Mouse (Mus musculus) midbrain, postnatal 0 days (tissue): ENCODE data around the gene Khdrbs1. TPM values are rescaled to one million over a fixed set of nuclear protein-coding genes. Genes with fewer than 3 reads are reported as not detected.
"Not testable (repeated sequence)": the region's sequence is repeated elsewhere in the genome, so short reads cannot be mapped to it uniquely, and the experiment has no call there.

Experiments used
- ATAC-seq: fragments of 200-750 bp; cut with Nextera tagmentation; 2 replicates; pipeline ENCODE4 v1.8.0; 2017; ENCODE audit warnings: moderate number of reproducible peaks, mild to moderate bottlenecking, moderate TSS enrichment, moderate library complexity; ENCODE audit not compliant: low FRiP score
- DNase-seq: peaks from one replicate; pipeline ENCODE4 v3.0.0-alpha.2; 2015; ENCODE audit warnings: low spot score
- H3K27ac ChIP-seq: fragments of 300-500 bp; sonication (generic); 2 replicates; pipeline ENCODE4 v1.5.1; 2014; ENCODE audit warnings: low read depth, mild to moderate bottlenecking, low read length, mixed read lengths
- H3K27me3 ChIP-seq: fragments of 300-500 bp; sonication (generic); 2 replicates; pipeline ENCODE4 v1.6.1; 2014; ENCODE audit warnings: low read length, control low read depth, mixed read lengths; ENCODE audit not compliant: insufficient read depth
- H3K36me3 ChIP-seq: fragments of 300-500 bp; sonication (generic); 2 replicates; pipeline ENCODE4 v1.6.1; 2014; ENCODE audit warnings: low read length, control low read depth, mixed read lengths; ENCODE audit not compliant: insufficient read depth
- H3K4me1 ChIP-seq: fragments of 300-500 bp; sonication (generic); 2 replicates; pipeline ENCODE4 v1.6.1; 2014; ENCODE audit warnings: mild to moderate bottlenecking, control low read depth, antibody characterized with exemption, low read length, mixed read lengths; ENCODE audit not compliant: insufficient read depth
- H3K4me2 ChIP-seq: fragments of 300-500 bp; sonication (generic); 2 replicates; pipeline ENCODE4 v1.6.1; 2014; ENCODE audit warnings: low read depth, mild to moderate bottlenecking, low read length, mixed read lengths; ENCODE audit not compliant: poor library complexity, severe bottlenecking
- H3K4me3 ChIP-seq: fragments of 300-500 bp; sonication (generic); 2 replicates; pipeline ENCODE4 v1.5.1; 2014; ENCODE audit warnings: low read depth, mild to moderate bottlenecking, low read length, moderate library complexity
- H3K9ac ChIP-seq: fragments of 300-500 bp; sonication (generic); replicated peaks from 2 replicates; pipeline ENCODE4 v1.6.1; 2014; ENCODE audit warnings: mild to moderate bottlenecking, low read length, moderate library complexity, mixed read lengths; ENCODE audit not compliant: poor library complexity, severe bottlenecking
- H3K9me3 ChIP-seq: fragments of 300-500 bp; sonication (generic); 2 replicates; pipeline ENCODE4 v1.6.1; 2016; ENCODE audit warnings: low read length, control low read depth
- CTCF ChIP-seq: IDR thresholded peaks from 2 replicates; pipeline ENCODE4 v1.5.1; 2016; ENCODE audit warnings: antibody characterized with exemption, mild to moderate bottlenecking
- WGBS: fragments of 180-500 bp; shearing (Covaris S2); extraction: QIAGEN DNeasy Blood & Tissue Kit; methylation state at CpG from one replicate; pipeline ENCODE4 v1.1.7; 2014; 5-methylcytosine and 5-hydroxymethylcytosine counted together
- polyA plus RNA-seq: library from polyadenylated mRNA; unstranded; fragments of >200 nt; fragmentation: Nextera tagmentation; extraction: Ambion mirVana; gene quantifications from 2 replicates; pipeline ENCODE4 v1.2.1, GENCODE M21; 2015
- total RNA-seq: library from RNA; depleted of rRNA; stranded (reverse); fragments of >200 nt; gene quantifications from 2 replicates; pipeline ENCODE4 v1.2.3, GENCODE M21; 2014

Khdrbs1 gene
- total and polyA plus RNA-seq, 2 experiments from 2014 or later = 80.8 to 87.2 TPM

- Histone ChIP-seq H3K27me3 (no peaks in the 10 kb centered on the region), H3K4me1 (no peaks in the 10 kb centered on the region; the same call in 1 of the 2 replicates), H3K4me3 (no peak overlapping the region), H3K9ac (no peak overlapping the region), H3K27ac (no peak overlapping the region), H3K9me3 (no peaks in the 10 kb centered on the region), H3K4me2 (no peak overlapping the region), H3K36me3 (no peaks in the 10 kb centered on the region)
- no peak for DNase-seq
- WGBS = 79% methylated on average over 8 of the region's 8 CpGs
- ATAC-seq = no peak
- TF ChIP-seq CTCF = no peak
Observed at GRCm38 (mm10) chr4:129767782-129768181, 25.7 kb upstream of the Khdrbs1 start.

GRCm38 (mm10) chr4:129765351-129765750 is 23.2 kb upstream of the Khdrbs1 start:
- Histone ChIP-seq H3K9ac (no peak overlapping the region), H3K9me3 (no peaks in the 10 kb centered on the region), H3K4me1 (no peaks in the 10 kb centered on the region), H3K4me2 (no peak overlapping the region), H3K27ac (no peak overlapping the region), H3K4me3 (no peak overlapping the region), H3K27me3 (no peaks in the 10 kb centered on the region), H3K36me3 (no peaks in the 10 kb centered on the region)
- no peak for DNase-seq
- ATAC-seq = no peak
- WGBS = 93% methylated on average over 3 of the region's 3 CpGs
- TF ChIP-seq CTCF = no peak

- not testable (repeated sequence) for H3K4me2 ChIP-seq, H3K27me3 ChIP-seq, H3K9ac ChIP-seq, H3K27ac ChIP-seq, H3K9me3 ChIP-seq, H3K4me1 ChIP-seq, ATAC-seq, H3K4me3 ChIP-seq, DNase-seq, H3K36me3 ChIP-seq
- WGBS = 83% methylated on average over 1 of the region's 1 CpGs
Observed at GRCm38 (mm10) chr4:129762496-129762895, 20.4 kb upstream of the Khdrbs1 start.

- ATAC-seq (no peak), DNase-seq (no peak)
- TF ChIP-seq CTCF = no peak
- no peak overlapping the region for H3K4me2 ChIP-seq
- no peaks in the 10 kb centered on the region for H3K36me3 ChIP-seq
- no peaks in the 10 kb centered on the region for H3K4me1 ChIP-seq
- no peaks in the 10 kb centered on the region for H3K9me3 ChIP-seq
- no peak overlapping the region for H3K4me3 ChIP-seq
- no peaks in the 10 kb centered on the region for H3K27me3 ChIP-seq
- 92% methylated on average over 12 of the region's 12 CpGs for WGBS
- no peak overlapping the region for H3K9ac ChIP-seq
- no peak overlapping the region for H3K27ac ChIP-seq
Observed at GRCm38 (mm10) chr4:129761606-129762005, 19.5 kb upstream of the Khdrbs1 start.

GRCm38 (mm10) chr4:129755455-129755854 is 13.4 kb upstream of the Khdrbs1 start:
- no peak overlapping the region for H3K9ac ChIP-seq
- DNase-seq (no peak), ATAC-seq (no peak)
- no peaks in the 10 kb centered on the region for H3K36me3 ChIP-seq
- no peak for TF ChIP-seq CTCF
- WGBS = 75% methylated on average over 1 of the region's 1 CpGs
- H3K9me3 ChIP-seq = no peaks in the 10 kb centered on the region
- no peaks in the 10 kb centered on the region for H3K4me1 ChIP-seq
- H3K4me3 ChIP-seq = no peak overlapping the region
- no peak overlapping the region for H3K27ac ChIP-seq
- no peak overlapping the region for H3K4me2 ChIP-seq
- H3K27me3 ChIP-seq = no peaks in the 10 kb centered on the region

- no peak for ATAC-seq
- no peaks in the 10 kb centered on the region for H3K9me3 ChIP-seq
- no peak overlapping the region for H3K4me3 ChIP-seq
- DNase-seq = no peak
- no peak overlapping the region for H3K27ac ChIP-seq
- H3K36me3 ChIP-seq = no peaks in the 10 kb centered on the region
- no peak overlapping the region for H3K4me2 ChIP-seq
- WGBS = 65% methylated on average over 3 of the region's 3 CpGs
- H3K27me3 ChIP-seq = no peaks in the 10 kb centered on the region
- no peak overlapping the region for H3K9ac ChIP-seq
- TF ChIP-seq CTCF = no peak
- H3K4me1 ChIP-seq = no peaks in the 10 kb centered on the region
Observed at GRCm38 (mm10) chr4:129754742-129755141, 12.6 kb upstream of the Khdrbs1 start.

- Histone ChIP-seq H3K4me3 (no peak overlapping the region), H3K36me3 (no peaks in the 10 kb centered on the region), H3K4me2 (no peak overlapping the region), H3K27ac (no peak overlapping the region), H3K27me3 (no peaks in the 10 kb centered on the region), H3K9me3 (no peaks in the 10 kb centered on the region), H3K4me1 (no peaks in the 10 kb centered on the region), H3K9ac (no peak overlapping the region)
- ATAC-seq (no peak), DNase-seq (no peak)
- no peak for TF ChIP-seq CTCF
- WGBS = 20% methylated on average over 5 of the region's 5 CpGs
Observed at GRCm38 (mm10) chr4:129750430-129750829, 8.3 kb upstream of the Khdrbs1 start.
